Mouse (Mus musculus) heart, adult 2 months (tissue): ENCODE measurements around the gene Gm7030.

ENCODE experiments used
- CTCF ChIP-seq: fragments of 200-600 bp; IDR thresholded peaks from 2 replicates; pipeline ENCODE4 v1.8.1; 2022; ENCODE audit warnings: antibody characterized with exemption, mild to moderate bottlenecking, moderate library complexity
- EP300 ChIP-seq: fragments of 200-500 bp; IDR thresholded peaks from 2 replicates; pipeline ENCODE4 v1.6.1; 2011; ENCODE audit warnings: low read depth, low read length, control low read depth; ENCODE audit not compliant: insufficient read depth

- TF ChIP-seq EP300 (no peak), CTCF (no peak)
Measured at GRCm38 (mm10) chr17:36145111-36145860, 16.1 kb upstream of the Gm7030 start.
